Mouse (Mus musculus) midbrain, embryonic 11.5 days (tissue): ENCODE measurements around the gene Tmsb15b1. TPM values are rescaled to one million over a fixed set of nuclear protein-coding genes. Genes with fewer than 3 reads are reported as not detected.
"Not testable (repeated sequence)": the region's sequence is repeated elsewhere in the genome, so short reads cannot be mapped to it uniquely, and the experiment has no call there.

Source experiments
- ATAC-seq: fragments of 200-750 bp; cut with Nextera tagmentation; 2 replicates; pipeline ENCODE4 v1.8.0; 2017; ENCODE audit warnings: moderate TSS enrichment, moderate library complexity; ENCODE audit not compliant: low FRiP score
- DNase-seq: peaks from one replicate; pipeline ENCODE4 v3.0.0; 2015; ENCODE audit warnings: low spot score; ENCODE audit errors: missing footprints
- H3K27ac ChIP-seq: fragments of 300-500 bp; sonication (generic); 2 replicates; pipeline ENCODE4 v1.5.1; 2014; ENCODE audit warnings: low read depth, low read length
- H3K27me3 ChIP-seq: fragments of 300-500 bp; sonication (generic); 2 replicates; pipeline ENCODE4 v1.6.1; 2014; ENCODE audit warnings: mild to moderate bottlenecking, low read length, moderate library complexity, mixed read lengths; ENCODE audit not compliant: control insufficient read depth, insufficient read depth
- H3K36me3 ChIP-seq: fragments of 300-500 bp; sonication (generic); 2 replicates; pipeline ENCODE4 v1.6.1; 2014; ENCODE audit warnings: mild to moderate bottlenecking, low read length, moderate library complexity, mixed read lengths; ENCODE audit not compliant: control insufficient read depth, insufficient read depth
- H3K4me1 ChIP-seq: fragments of 300-500 bp; sonication (generic); 2 replicates; pipeline ENCODE4 v1.6.1; 2014; ENCODE audit warnings: low read length; ENCODE audit not compliant: control insufficient read depth, insufficient read depth
- H3K4me2 ChIP-seq: fragments of 300-500 bp; sonication (generic); 2 replicates; pipeline ENCODE4 v1.6.1; 2014; ENCODE audit warnings: mild to moderate bottlenecking, moderate library complexity
- H3K4me3 ChIP-seq: fragments of 300-500 bp; sonication (generic); 2 replicates; pipeline ENCODE4 v1.5.1; 2014; ENCODE audit warnings: low read depth, low read length
- H3K9ac ChIP-seq: fragments of 300-500 bp; sonication (generic); 2 replicates; pipeline ENCODE4 v1.6.1; 2014; ENCODE audit warnings: low read length
- H3K9me3 ChIP-seq: fragments of 300-500 bp; sonication (generic); 2 replicates; pipeline ENCODE4 v1.6.1; 2016; ENCODE audit warnings: low read length; ENCODE audit not compliant: control insufficient read depth
- WGBS: fragments of 180-500 bp; shearing (Covaris S2); extraction: QIAGEN DNeasy Blood & Tissue Kit; methylation state at CpG from one replicate; pipeline ENCODE4 v1.1.7; 2014; 5-methylcytosine and 5-hydroxymethylcytosine counted together
- polyA plus RNA-seq: library from polyadenylated mRNA; unstranded; fragments of >200 nt; fragmentation: Nextera tagmentation; extraction: Ambion mirVana; gene quantifications from 2 replicates; pipeline ENCODE4 v1.2.1, GENCODE M21; 2014

Tmsb15b1 gene
- polyA plus RNA-seq, 1 experiment from 2014 or later, result 30.1 TPM

- no peak for DNase-seq
- Histone ChIP-seq H3K27ac (no peak overlapping the region), H3K4me3 (no peak overlapping the region), H3K4me1 (peaks cover 3% of the 10 kb centered on the region), H3K36me3 (no peaks in the 10 kb centered on the region), H3K27me3 (no peaks in the 10 kb centered on the region), H3K9ac (no peak overlapping the region), H3K9me3 (no peaks in the 10 kb centered on the region), H3K4me2 (no peak overlapping the region)
- no peak for ATAC-seq
- WGBS, result 44% methylated on average over 2 of the region's 2 CpGs
These were observed 14.6 kb upstream of the Tmsb15b1 start for GRCm38 (mm10) chrX:136991274-136991673.

GRCm38 (mm10) chrX:136986039-136986438, 9.4 kb upstream of the Tmsb15b1 start:
- ATAC-seq (no peak), DNase-seq (no peak)
- Histone ChIP-seq H3K4me1 (no peaks in the 10 kb centered on the region), H3K9me3 (no peaks in the 10 kb centered on the region), H3K4me3 (no peak overlapping the region), H3K9ac (no peak overlapping the region), H3K4me2 (no peak overlapping the region), H3K27me3 (no peaks in the 10 kb centered on the region), H3K36me3 (no peaks in the 10 kb centered on the region), H3K27ac (no peak overlapping the region)

GRCm38 (mm10) chrX:136978616-136979015, 1.9 kb upstream of the Tmsb15b1 start:
- H3K4me1 ChIP-seq, result no peaks in the 10 kb centered on the region
- no peak for DNase-seq
- H3K9me3 ChIP-seq, result no peaks in the 10 kb centered on the region
- H3K36me3 ChIP-seq, result no peaks in the 10 kb centered on the region
- no peak for ATAC-seq
- H3K27ac ChIP-seq, result no peak overlapping the region
- no peaks in the 10 kb centered on the region for H3K27me3 ChIP-seq
- H3K4me3 ChIP-seq, result no peak overlapping the region
- H3K9ac ChIP-seq, result no peak overlapping the region
- H3K4me2 ChIP-seq, result no peak overlapping the region

GRCm38 (mm10) chrX:136975397-136975796, 1.3 kb downstream of the Tmsb15b1 start, which contains the start of gene Tmsb15b2:
Gene Tmsb15b2, minus strand, starts transcription at chrX:136975497.
- ATAC-seq, DNase-seq, H3K27me3 ChIP-seq, H3K4me1 ChIP-seq, H3K27ac ChIP-seq, H3K9me3 ChIP-seq, H3K36me3 ChIP-seq: not testable (repeated sequence)
- H3K4me3 ChIP-seq, result peak within 1 kb of the TSS; percentile 31
- H3K4me2 ChIP-seq, result peak within 1 kb of the TSS; percentile 48
- WGBS, result 83% methylated on average over 6 of the region's 6 CpGs
- peak within 1 kb of the TSS; percentile 48; the same call in 1 of the 2 replicates for H3K9ac ChIP-seq

GRCm38 (mm10) chrX:136959688-136960087, 17.0 kb downstream of the Tmsb15b1 start:
- Histone ChIP-seq H3K9ac (no peak overlapping the region), H3K4me2 (no peak overlapping the region), H3K9me3 (no peaks in the 10 kb centered on the region), H3K4me3 (no peak overlapping the region), H3K36me3 (no peaks in the 10 kb centered on the region), H3K27ac (no peak overlapping the region), H3K27me3 (no peaks in the 10 kb centered on the region), H3K4me1 (no peaks in the 10 kb centered on the region)
- ATAC-seq, result no peak
- DNase-seq, result no peak
- 25% methylated on average over 2 of the region's 2 CpGs for WGBS

- not testable (repeated sequence) for H3K4me1 ChIP-seq, H3K9me3 ChIP-seq, H3K4me3 ChIP-seq, H3K36me3 ChIP-seq, H3K27me3 ChIP-seq, H3K9ac ChIP-seq, DNase-seq, H3K27ac ChIP-seq
- peak overlapping the region; percentile 36 for H3K4me2 ChIP-seq
- ATAC-seq, result peak; percentile 49
- 56% methylated on average over 5 of the region's 5 CpGs for WGBS
These were observed 18.4 kb downstream of the Tmsb15b1 start for GRCm38 (mm10) chrX:136958300-136958699.

GRCm38 (mm10) chrX:136957583-136958279, 18.9 kb downstream of the Tmsb15b1 start:
- 24% methylated on average over 13 of the region's 13 CpGs for WGBS
- ATAC-seq (peak; percentile 100), DNase-seq (peak; percentile 87)
- H3K4me1 ChIP-seq, H3K27ac ChIP-seq, H3K9ac ChIP-seq, H3K27me3 ChIP-seq, H3K9me3 ChIP-seq, H3K36me3 ChIP-seq: not testable (repeated sequence)
- H3K4me3 ChIP-seq, result peak overlapping the region; percentile 23; the same call in 1 of the 2 replicates
- H3K4me2 ChIP-seq, result peak overlapping the region; percentile 36

GRCm38 (mm10) chrX:136937985-136938384, 38.7 kb downstream of the Tmsb15b1 start:
- no peak for ATAC-seq
- Histone ChIP-seq H3K4me1 (no peaks in the 10 kb centered on the region), H3K27me3 (no peaks in the 10 kb centered on the region), H3K9me3 (no peaks in the 10 kb centered on the region), H3K4me3 (no peak overlapping the region), H3K9ac (no peak overlapping the region), H3K27ac (no peak overlapping the region), H3K36me3 (no peaks in the 10 kb centered on the region), H3K4me2 (no peak overlapping the region)
- no peak for DNase-seq
- 47% methylated on average over 3 of the region's 3 CpGs for WGBS

GRCm38 (mm10) chrX:136927031-136927430, 49.6 kb downstream of the Tmsb15b1 start, which contains the start of gene H2bfm:
Gene H2bfm, plus strand, starts transcription at chrX:136927325.
- ATAC-seq, result no peak

More at GRCm38 (mm10) chrX:136927031-136927430, 49.6 kb downstream of the Tmsb15b1 start, which contains the start of gene H2bfm:
- no peaks in the 10 kb centered on the region for H3K9me3 ChIP-seq
- H3K27ac ChIP-seq, result no peak within 1 kb of the TSS
- H3K36me3 ChIP-seq, result no peaks in the 10 kb centered on the region
- H3K27me3 ChIP-seq, result no peaks in the 10 kb centered on the region
- H3K9ac ChIP-seq, result no peak within 1 kb of the TSS
- no peaks in the 10 kb centered on the region for H3K4me1 ChIP-seq
- no peak within 1 kb of the TSS for H3K4me2 ChIP-seq
- WGBS, result 92% methylated on average over 14 of the region's 14 CpGs
- no peak within 1 kb of the TSS for H3K4me3 ChIP-seq
- no peak for DNase-seq
